Mouse (Mus musculus) heart, adult 2 months (tissue): ENCODE data around the gene Gm13124. TPM values are rescaled to one million over a fixed set of nuclear protein-coding genes. Genes with fewer than 3 reads are reported as not detected.
"Not testable (repeated sequence)": the region's sequence is repeated elsewhere in the genome, so short reads cannot be mapped to it uniquely, and the experiment has no call there.

Source experiments
- DNase-seq, 2 experiments: peaks; one replicate each; pipeline ENCODE4 v3.0.0; 2021
- H3K27ac ChIP-seq: fragments of 200-600 bp; 2 replicates; pipeline ENCODE4 v1.8.1; 2022
- H3K27me3 ChIP-seq: fragments of 200-500 bp; 2 replicates; pipeline ENCODE4 v1.6.1; 2012; ENCODE audit warnings: mild to moderate bottlenecking, low read length, inconsistent platforms, mixed read lengths; ENCODE audit not compliant: control insufficient read depth, insufficient read depth
- H3K36me3 ChIP-seq: fragments of 200-500 bp; 2 replicates; pipeline ENCODE4 v1.6.1; 2012; ENCODE audit warnings: low read length, inconsistent platforms; ENCODE audit not compliant: control insufficient read depth, insufficient read depth
- H3K4me1 ChIP-seq: fragments of 200-500 bp; 2 replicates; pipeline ENCODE4 v1.6.1; 2011; ENCODE audit warnings: low read length; ENCODE audit not compliant: control insufficient read depth, insufficient read depth
- H3K4me3 ChIP-seq: fragments of 200-600 bp; 2 replicates; pipeline ENCODE4 v1.8.1; 2022
- H3K79me2 ChIP-seq: fragments of 200-500 bp; replicated peaks from 2 replicates; pipeline ENCODE4 v1.6.1; 2012; ENCODE audit warnings: mild to moderate bottlenecking, inconsistent platforms, low read length, moderate library complexity, mixed read lengths; ENCODE audit not compliant: control insufficient read depth, insufficient read depth
- H3K9ac ChIP-seq: fragments of 200-500 bp; 2 replicates; pipeline ENCODE4 v1.6.1; 2012; ENCODE audit warnings: low read depth, mild to moderate bottlenecking, control low read depth, inconsistent platforms, low read length, mixed read lengths
- CTCF ChIP-seq: fragments of 200-600 bp; IDR thresholded peaks from 2 replicates; pipeline ENCODE4 v1.8.1; 2022; ENCODE audit warnings: antibody characterized with exemption, mild to moderate bottlenecking, moderate library complexity
- EP300 ChIP-seq: fragments of 200-500 bp; IDR thresholded peaks from 2 replicates; pipeline ENCODE4 v1.6.1; 2011; ENCODE audit warnings: low read depth, low read length, control low read depth; ENCODE audit not compliant: insufficient read depth
- POLR2A ChIP-seq: fragments of 200-500 bp; IDR thresholded peaks from 2 replicates; pipeline ENCODE4 v1.6.1; 2011; ENCODE audit warnings: mild to moderate bottlenecking, low read depth, low read length, control low read depth; ENCODE audit not compliant: insufficient read depth
- WGBS: fragments of 180-500 bp; shearing (Covaris S2); methylation state at CpG from one replicate; pipeline ENCODE4 v1.1.7; 2018; 5-methylcytosine and 5-hydroxymethylcytosine counted together
- intact Hi-C: fragments of 180-260 bp; cut with DNase I; formaldehyde crosslinking; loops from one replicate; pipeline ENCODE4 v1.15.1; 2025
- long read RNA-seq: library from polyadenylated mRNA; stranded (forward); transcript quantifications from one replicate; pipeline ENCODE4 v2.0.0, GENCODE M21; 2021
- polyA plus RNA-seq: library from polyadenylated mRNA; depleted of rRNA; stranded (reverse); fragments of >200 nt; gene quantifications from 2 replicates; pipeline ENCODE4 v1.2.3, GENCODE M21; 2012; rRNA removed
- total RNA-seq, 2 experiments: library from RNA; stranded (reverse); gene quantifications; 2 replicates each; pipeline ENCODE4 v1.2.3; 2021

Gene Gm13124
- total RNA-seq (not detected), polyA plus RNA-seq (not detected in 2 replicates)
- long read RNA-seq, result 0 reads

GRCm38 (mm10) chr4:144565034-144565433 is at the start of gene Gm13124:
Gene Gm13124 (minus strand): TSS chr4:144565134.
- TF ChIP-seq CTCF (no peak), POLR2A (no peak), EP300 (no peak)
- no peak within 1 kb of the TSS for H3K9ac ChIP-seq
- no peaks in the 10 kb centered on the region for H3K4me1 ChIP-seq
- H3K36me3 ChIP-seq, result no peaks in the 10 kb centered on the region
- no peak within 1 kb of the TSS for H3K4me3 ChIP-seq
- 85% methylated on average over 1 of the region's 1 CpGs for WGBS
- H3K27ac ChIP-seq, result no peak within 1 kb of the TSS
- H3K27me3 ChIP-seq, result no peaks in the 10 kb centered on the region
- DNase-seq, result no peak
- no peaks in the 10 kb centered on the region for H3K79me2 ChIP-seq
- intact Hi-C loops, result no loop called here

DNA sequence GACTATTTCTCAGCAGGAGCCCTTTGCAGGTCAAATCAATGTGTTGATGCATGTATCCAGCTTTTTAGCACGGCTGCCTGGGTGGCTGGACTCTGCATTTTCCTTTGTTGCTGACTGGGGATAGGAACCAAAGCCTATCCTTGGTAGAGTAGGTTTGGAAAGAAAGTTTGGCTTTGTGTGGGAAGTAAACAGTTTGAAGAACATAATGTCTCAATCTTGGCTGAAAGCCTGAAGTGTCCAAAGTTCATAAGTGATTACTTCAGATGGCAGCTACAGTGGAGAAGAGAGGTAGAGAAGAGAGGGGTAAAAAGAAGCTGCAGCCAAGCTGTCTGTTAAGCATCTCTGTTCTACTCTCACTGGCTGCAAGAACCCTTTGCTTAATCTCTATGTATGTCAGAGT is 49.7 kb upstream of the Gm13124 start:
- Histone ChIP-seq H3K9ac (no peak overlapping the region), H3K79me2 (no peaks in the 10 kb centered on the region), H3K27me3 (no peaks in the 10 kb centered on the region), H3K36me3 (no peaks in the 10 kb centered on the region), H3K4me3 (no peak overlapping the region), H3K4me1 (no peaks in the 10 kb centered on the region), H3K27ac (no peak overlapping the region)
- 51% methylated on average over 1 of the region's 1 CpGs for WGBS
- TF ChIP-seq CTCF (no peak), EP300 (no peak), POLR2A (no peak)
- intact Hi-C loops, result no loop called here
- DNase-seq, result no peak

- Histone ChIP-seq H3K36me3 (no peaks in the 10 kb centered on the region), H3K79me2 (no peaks in the 10 kb centered on the region), H3K9ac (no peak within 1 kb of the TSS), H3K4me1 (no peaks in the 10 kb centered on the region), H3K27me3 (no peaks in the 10 kb centered on the region), H3K4me3 (no peak within 1 kb of the TSS), H3K27ac (no peak within 1 kb of the TSS)
- no peak for TF ChIP-seq EP300
- WGBS, result 44% methylated on average over 1 of the region's 1 CpGs
- DNase-seq, result no peak
- intact Hi-C loops, result no loop called here
Measured at GRCm38 (mm10) chr4:144613407-144613806, 48.5 kb upstream of the Gm13124 start, which contains the start of gene Aadacl4. Gene Aadacl4 (plus strand): TSS chr4:144613707.

DNA sequence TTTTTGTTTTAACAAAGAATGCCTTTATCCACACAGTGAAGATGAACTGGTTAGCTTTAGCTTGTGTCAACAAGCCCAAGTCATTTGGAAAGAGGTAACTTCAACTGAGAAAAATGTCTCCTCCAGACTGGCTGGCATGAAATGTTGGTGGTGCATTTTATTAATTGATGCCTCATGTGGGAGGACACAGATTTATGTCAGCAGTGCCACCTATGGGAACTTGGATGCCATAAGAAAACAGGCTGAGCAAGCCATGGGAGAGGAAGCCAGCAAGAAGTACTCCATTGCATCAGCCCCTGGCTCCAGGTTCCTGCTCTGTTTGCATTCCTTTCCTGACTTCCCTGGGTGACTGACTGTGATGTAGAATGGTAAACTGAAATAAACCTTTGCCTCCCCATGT is 27.9 kb upstream of the Gm13124 start:
- Histone ChIP-seq H3K27me3 (no peaks in the 10 kb centered on the region), H3K4me1 (no peaks in the 10 kb centered on the region), H3K79me2 (no peaks in the 10 kb centered on the region), H3K4me3 (no peak overlapping the region), H3K9ac (no peak overlapping the region), H3K27ac (no peak overlapping the region), H3K36me3 (no peaks in the 10 kb centered on the region)
- TF ChIP-seq POLR2A (no peak), CTCF (no peak), EP300 (no peak)
- intact Hi-C loops, result no loop called here
- no peak for DNase-seq

DNA sequence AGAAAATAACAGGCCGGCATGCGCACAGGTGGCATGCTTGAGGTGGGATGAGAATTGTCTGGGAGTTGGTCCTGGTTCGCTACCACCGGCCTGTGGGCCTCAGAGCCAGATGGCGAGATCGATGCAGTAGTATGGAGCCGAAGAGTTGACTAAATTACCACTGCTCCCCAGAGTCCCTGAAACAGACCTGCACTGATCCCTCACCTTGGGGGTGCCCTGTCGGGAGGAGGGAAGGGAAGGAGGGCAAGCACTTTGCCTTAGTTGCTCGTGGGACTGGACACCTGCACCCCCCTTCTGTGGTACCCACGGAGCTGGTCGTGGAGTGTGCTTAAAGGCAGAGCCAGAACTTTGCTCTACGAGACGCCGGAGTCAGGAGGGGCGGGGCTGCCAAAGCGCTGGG is 21.3 kb upstream of the Gm13124 start:
- H3K36me3 ChIP-seq, H3K4me3 ChIP-seq, H3K27me3 ChIP-seq, H3K27ac ChIP-seq, intact Hi-C loops, H3K4me1 ChIP-seq, DNase-seq, H3K79me2 ChIP-seq, H3K9ac ChIP-seq: not testable (repeated sequence)
- WGBS, result 81% methylated on average over 12 of the region's 16 CpGs

DNA sequence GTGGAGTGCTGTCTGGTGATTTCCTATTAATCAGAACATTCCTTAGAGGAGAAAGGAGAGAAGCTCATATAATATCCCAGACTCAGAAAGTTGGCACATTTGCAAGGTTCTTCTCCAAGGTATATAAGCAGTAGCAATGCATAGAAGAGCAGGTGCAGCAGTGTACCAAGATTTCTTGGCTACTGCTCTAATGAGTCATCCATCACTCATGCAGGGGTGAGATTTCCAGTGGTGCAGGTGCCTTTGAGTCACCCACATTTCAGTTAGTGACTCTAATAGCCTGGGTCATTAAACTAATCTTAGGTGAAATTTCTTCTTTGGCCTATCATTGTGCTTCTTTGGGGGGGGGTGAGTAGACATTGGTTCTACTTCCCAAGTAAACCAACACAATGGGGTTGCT is 2.8 kb upstream of the Gm13124 start:
- Histone ChIP-seq H3K4me1 (no peaks in the 10 kb centered on the region), H3K4me3 (no peak overlapping the region), H3K79me2 (no peaks in the 10 kb centered on the region), H3K27me3 (no peaks in the 10 kb centered on the region), H3K36me3 (no peaks in the 10 kb centered on the region), H3K9ac (no peak overlapping the region), H3K27ac (no peak overlapping the region)
- DNase-seq, result no peak
- intact Hi-C loops, result no loop called here
- TF ChIP-seq EP300, result no peak
- TF ChIP-seq POLR2A, result no peak
- TF ChIP-seq CTCF, result no peak

GRCm38 (mm10) chr4:144561205-144561604 is 3.7 kb downstream of the Gm13124 start:
- H3K9ac ChIP-seq, result no peak overlapping the region
- no peaks in the 10 kb centered on the region for H3K36me3 ChIP-seq
- DNase-seq, result no peak
- no peaks in the 10 kb centered on the region for H3K79me2 ChIP-seq
- no peak for TF ChIP-seq POLR2A
- no peak for TF ChIP-seq EP300
- no peak for TF ChIP-seq CTCF
- no peak overlapping the region for H3K27ac ChIP-seq
- H3K27me3 ChIP-seq, result no peaks in the 10 kb centered on the region
- no peaks in the 10 kb centered on the region for H3K4me1 ChIP-seq
- intact Hi-C loops, result loop anchor here (5.0 kb wide), 1 partner anchor 311 kb away; no protein-coding TSS in a partner anchor
- H3K4me3 ChIP-seq, result no peak overlapping the region
- 40% methylated on average over 2 of the region's 2 CpGs for WGBS
